Mouse (Mus musculus) brain, embryonic 14.5 days (tissue): Measurements from ENCODE around the gene Mrpl38. TPM values are rescaled to one million over a fixed set of nuclear protein-coding genes. Genes with fewer than 3 reads are reported as not detected.

ENCODE experiments used
- DNase-seq: peaks from one replicate; pipeline ENCODE4 v3.0.0-alpha.2; 2011; ENCODE audit warnings: low read depth
- CTCF ChIP-seq: fragments of 200-500 bp; IDR thresholded peaks from 2 replicates; pipeline ENCODE4 v1.5.1; 2012; ENCODE audit warnings: inconsistent platforms, mild to moderate bottlenecking, moderate library complexity, borderline replicate concordance; ENCODE audit not compliant: insufficient read depth, insufficient read length; ENCODE audit errors: extremely low read depth
- POLR2A ChIP-seq: fragments of 200-500 bp; IDR thresholded peaks from 2 replicates; pipeline ENCODE4 v1.6.1; 2012; ENCODE audit warnings: mild to moderate bottlenecking, inconsistent platforms, borderline replicate concordance; ENCODE audit not compliant: poor library complexity, insufficient read depth, insufficient read length, severe bottlenecking; ENCODE audit errors: extremely low read depth
- polyA plus RNA-seq: library from polyadenylated mRNA; depleted of rRNA; stranded (reverse); fragments of >200 nt; gene quantifications from 2 replicates; pipeline ENCODE4 v1.2.3, GENCODE M21; 2012

The Mrpl38 gene
- polyA plus RNA-seq, 1 experiment: 38.6 TPM

DNA sequence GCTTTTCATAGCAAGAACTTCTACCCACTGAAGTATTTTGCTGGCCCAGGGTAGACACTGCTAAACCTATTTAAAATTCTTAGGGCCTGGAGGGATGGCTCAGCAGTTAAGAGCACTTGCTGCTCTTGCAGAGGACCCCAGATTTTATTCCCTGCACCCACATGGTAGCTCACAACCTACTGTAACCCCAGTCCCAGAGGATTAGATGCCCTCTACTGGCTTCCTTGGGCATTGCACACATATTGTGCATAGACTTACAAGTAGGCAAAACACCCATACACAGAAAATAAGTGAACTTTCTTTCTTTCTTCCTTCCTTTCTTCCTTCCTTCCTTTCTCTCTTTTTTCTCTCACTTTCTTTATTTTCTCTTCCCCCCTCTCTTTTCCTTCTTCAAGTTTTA, 20.8 kb downstream of the Mrpl38 start:
- no peak for DNase-seq
- TF ChIP-seq CTCF (no peak; the same call in 1 of the 2 replicates), POLR2A (no peak)

GRCm38 (mm10) chr11:116117241-116117640, 21.4 kb downstream of the Mrpl38 start:
- TF ChIP-seq POLR2A (no peak), CTCF (no peak)
- DNase-seq: no peak

DNA sequence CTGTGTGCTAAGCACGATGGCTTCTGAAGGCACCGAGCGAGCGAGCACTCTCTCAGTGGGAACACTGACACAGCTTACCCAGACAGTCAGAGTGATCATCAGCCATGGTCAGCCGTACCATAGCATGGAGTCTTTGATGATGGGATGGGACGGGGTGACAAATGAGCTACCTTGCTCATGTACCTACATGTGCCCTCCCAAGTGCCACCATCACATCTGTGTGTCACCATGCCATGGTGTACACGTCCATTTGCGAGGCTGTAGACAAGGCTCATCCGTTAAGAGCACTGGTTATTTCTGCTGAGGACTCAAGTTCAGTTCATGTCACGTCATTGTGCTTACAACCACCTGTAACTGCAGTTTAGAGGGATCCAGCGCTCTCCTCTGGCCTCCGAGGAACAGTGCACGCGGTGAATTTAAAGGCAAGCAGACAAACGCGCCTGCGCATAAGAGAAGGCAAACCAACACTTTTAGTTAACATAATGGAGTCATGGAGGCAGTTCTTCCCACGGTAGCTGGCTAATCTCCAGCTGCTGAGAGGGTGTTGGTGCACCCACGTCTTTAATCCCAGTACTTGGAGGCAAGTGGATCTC, 27.0 kb downstream of the Mrpl38 start:
- no peak for DNase-seq
- TF ChIP-seq POLR2A: no peak
- no peak for TF ChIP-seq CTCF

DNA sequence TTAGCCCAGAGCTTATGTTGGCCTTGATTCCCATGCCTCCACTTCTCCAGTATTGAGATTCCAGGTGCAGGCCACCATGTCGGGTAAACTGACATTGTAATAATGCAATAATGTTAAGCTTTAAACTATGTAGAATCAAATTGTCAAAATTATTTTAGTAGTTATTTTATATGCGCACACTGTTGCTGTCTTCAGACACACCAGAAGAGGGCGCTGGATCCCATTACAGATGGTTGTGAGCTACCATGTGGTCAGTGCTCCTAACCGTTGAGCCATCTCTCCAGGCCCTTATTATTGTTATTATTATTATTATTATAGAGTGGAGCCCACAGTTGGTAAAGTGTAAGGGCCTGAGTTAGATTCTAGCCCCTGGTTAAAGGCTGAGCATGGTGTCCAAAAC, 27.6 kb downstream of the Mrpl38 start:
- no peak for DNase-seq
- TF ChIP-seq CTCF (0 out of 2 replicates have a peak, but pooled peaks have one; percentile 4), POLR2A (no peak)

DNA sequence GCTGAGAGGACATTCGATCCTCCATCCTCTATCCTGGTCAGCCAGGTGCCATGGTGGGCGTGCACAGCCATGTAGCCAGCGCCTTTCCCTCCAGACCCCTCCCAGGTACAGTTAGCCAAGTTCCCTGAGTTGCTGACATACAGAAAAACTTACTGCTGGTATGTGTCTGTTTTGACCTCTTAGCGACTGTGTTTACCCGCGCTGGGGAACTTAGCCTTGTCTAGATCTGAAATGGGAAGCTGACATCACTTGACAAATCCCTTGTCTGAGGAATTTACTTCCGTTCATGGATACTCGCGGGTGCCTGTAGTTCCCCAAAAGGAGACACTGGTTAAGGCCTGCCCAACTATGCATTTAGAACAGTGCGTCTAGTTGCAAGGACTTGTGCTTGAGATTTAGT, 28.1 kb downstream of the Mrpl38 start:
- DNase-seq: no peak
- TF ChIP-seq CTCF (no peak), POLR2A (no peak)

GRCm38 (mm10) chr11:116110131-116110530, 28.5 kb downstream of the Mrpl38 start:
- TF ChIP-seq CTCF (no peak), POLR2A (no peak)
- no peak for DNase-seq

DNA sequence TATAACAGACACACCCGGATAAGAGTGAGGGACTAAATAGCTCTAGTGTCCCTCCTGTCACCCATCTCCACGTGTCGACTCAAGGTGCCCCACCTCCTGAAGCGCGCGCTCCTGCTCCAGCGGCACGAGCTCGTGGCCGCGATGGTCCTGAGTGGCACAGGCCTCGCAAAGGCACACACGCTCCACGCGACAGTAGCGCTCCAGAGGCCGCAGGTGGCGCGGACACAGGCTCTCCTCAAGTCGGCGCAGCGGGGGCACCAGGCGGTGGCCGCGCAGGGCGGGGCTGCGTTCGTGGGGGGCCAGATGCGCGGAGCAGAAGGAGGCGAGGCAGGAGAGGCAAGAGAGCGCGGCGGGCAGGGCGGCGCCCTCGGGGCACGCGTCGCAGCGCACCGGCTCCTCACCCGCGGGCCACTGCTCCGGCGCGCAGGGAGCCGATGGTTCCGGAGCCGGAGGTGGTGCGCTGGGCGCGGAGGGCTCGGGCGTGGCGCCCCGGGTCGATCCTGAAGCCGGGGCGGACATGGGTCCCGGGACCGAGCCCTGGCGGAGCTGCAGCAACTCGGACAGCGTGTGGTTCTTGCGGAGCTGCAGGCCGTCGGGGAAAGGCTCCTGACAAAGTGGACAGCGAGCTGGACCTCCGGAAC, 29.1 kb downstream of the Mrpl38 start:
- no peak for DNase-seq
- TF ChIP-seq CTCF (no peak), POLR2A (no peak)

- DNase-seq: no peak
- no peak for TF ChIP-seq POLR2A
- no peak for TF ChIP-seq CTCF
Measured at GRCm38 (mm10) chr11:116108464-116109137, 30.1 kb downstream of the Mrpl38 start.

GRCm38 (mm10) chr11:116107777-116108285, 30.8 kb downstream of the Mrpl38 start:
- DNase-seq: no peak
- no peak for TF ChIP-seq POLR2A
- no peak for TF ChIP-seq CTCF

DNA sequence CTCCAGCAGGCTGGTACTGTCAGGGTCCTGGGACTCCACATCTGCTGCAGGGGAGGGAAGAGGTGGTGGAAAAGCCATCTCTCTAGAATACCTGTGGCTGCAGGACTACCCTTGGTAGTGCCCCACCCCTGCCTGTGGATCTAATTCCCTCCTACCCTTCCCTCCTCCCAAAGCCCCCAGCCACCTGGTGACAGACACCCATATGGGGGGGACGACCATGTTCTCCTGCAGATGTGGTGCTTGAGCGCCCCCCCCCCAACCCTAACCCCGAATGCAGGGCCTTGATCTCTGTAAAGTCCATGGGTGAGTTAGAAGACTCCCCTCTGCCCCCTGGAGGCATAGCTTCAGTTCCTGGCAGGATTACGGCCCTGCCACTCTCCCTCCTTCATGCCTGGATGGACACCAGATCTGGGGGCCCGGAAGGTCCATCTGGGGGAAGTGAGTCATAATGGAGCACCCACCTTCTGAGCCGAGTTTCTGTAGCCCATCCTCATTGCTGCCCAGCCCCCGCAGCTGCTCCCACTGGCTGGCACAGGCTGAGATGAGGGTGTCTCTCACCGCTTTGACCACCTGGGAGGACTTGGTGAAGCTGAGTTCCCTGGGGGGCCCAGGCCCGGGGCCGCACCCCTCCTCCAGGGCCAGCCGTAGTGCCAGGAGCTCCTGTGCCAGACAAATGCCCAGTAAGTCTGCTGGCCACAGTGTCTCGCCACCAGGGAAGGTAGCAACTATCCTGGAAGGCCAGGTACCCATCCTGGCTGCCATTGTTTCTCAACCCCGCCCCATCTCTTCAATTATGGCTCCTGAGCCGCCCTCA, 31.5 kb downstream of the Mrpl38 start:
- 0 out of 2 replicates have a peak, but pooled peaks have one; percentile 0 for TF ChIP-seq CTCF
- no peak for TF ChIP-seq POLR2A

More for the DNA sequence above, 31.5 kb downstream of the Mrpl38 start:
- DNase-seq: no peak
